Mouse (Mus musculus) intestine, embryonic 14.5 days (tissue): ENCODE results near the gene Glyctk. TPM values are rescaled to one million over a fixed set of nuclear protein-coding genes. Genes with fewer than 3 reads are reported as not detected.
"Not testable (repeated sequence)": the region's sequence is repeated elsewhere in the genome, so short reads cannot be mapped to it uniquely, and the experiment has no call there.

ENCODE experiments used
- ATAC-seq: fragments of 200-750 bp; cut with Nextera tagmentation; replicated peaks from 2 replicates; pipeline ENCODE4 v1.8.0; 2017; ENCODE audit warnings: low read depth, moderate number of reproducible peaks, moderate TSS enrichment, moderate library complexity; ENCODE audit not compliant: low FRiP score, low TSS enrichment
- DNase-seq: peaks from one replicate; pipeline ENCODE4 v3.0.0-alpha.2; 2018; ENCODE audit warnings: low spot score
- H3K27ac ChIP-seq: fragments of 300-500 bp; sonication (generic); 2 replicates; pipeline ENCODE4 v1.5.1; 2014; ENCODE audit warnings: low read depth, mild to moderate bottlenecking, control low read depth
- H3K27me3 ChIP-seq: fragments of 300-500 bp; sonication (generic); replicated peaks from 2 replicates; pipeline ENCODE4 v1.6.1; 2014; ENCODE audit warnings: low read length, control low read depth; ENCODE audit not compliant: control insufficient read depth, insufficient read depth
- H3K36me3 ChIP-seq: fragments of 300-500 bp; sonication (generic); 2 replicates; pipeline ENCODE4 v1.6.1; 2014; ENCODE audit warnings: low read length, control low read depth; ENCODE audit not compliant: control insufficient read depth, insufficient read depth
- H3K4me1 ChIP-seq: fragments of 300-500 bp; sonication (generic); replicated peaks from 2 replicates; pipeline ENCODE4 v1.6.1; 2014; ENCODE audit warnings: low read length, control low read depth, mixed read lengths; ENCODE audit not compliant: control insufficient read depth, insufficient read depth
- H3K4me2 ChIP-seq: fragments of 300-500 bp; sonication (generic); 2 replicates; pipeline ENCODE4 v1.6.1; 2014; ENCODE audit warnings: low read length
- H3K4me3 ChIP-seq: fragments of 300-500 bp; sonication (generic); 2 replicates; pipeline ENCODE4 v1.5.1; 2014; ENCODE audit warnings: low read depth, low read length, control low read depth, mixed read lengths
- H3K9ac ChIP-seq: fragments of 300-500 bp; sonication (generic); 2 replicates; pipeline ENCODE4 v1.6.1; 2014; ENCODE audit warnings: mild to moderate bottlenecking, low read length
- H3K9me3 ChIP-seq: fragments of 300-500 bp; sonication (generic); 2 replicates; pipeline ENCODE4 v1.6.1; 2016; ENCODE audit warnings: low read length, control low read depth; ENCODE audit not compliant: control insufficient read depth
- WGBS: fragments of 180-500 bp; shearing (Covaris S2); extraction: QIAGEN DNeasy Blood & Tissue Kit; methylation state at CpG from one replicate; pipeline ENCODE4 v1.1.7; 2014; 5-methylcytosine and 5-hydroxymethylcytosine counted together
- polyA plus RNA-seq: library from polyadenylated mRNA; unstranded; fragments of >200 nt; fragmentation: Nextera tagmentation; extraction: Ambion mirVana; gene quantifications from 2 replicates; pipeline ENCODE4 v1.2.1, GENCODE M21; 2014

Gene Glyctk
- polyA plus RNA-seq, 1 experiment from 2014 or later = 1.7 TPM

- peak; percentile 51 for ATAC-seq
- whole genome bisulfite sequencing = under 1% methylated on average over 30 of the region's 30 CpGs
Measured at GRCm38 (mm10) chr9:106171346-106172158, 13.6 kb upstream of the Glyctk start.

GRCm38 (mm10) chr9:106170556-106171345, 12.8 kb upstream of the Glyctk start, which contains the start of gene Wdr82:
Gene Wdr82 (plus strand): TSS chr9:106170928.
- peak; percentile 96 for DNase-seq
- peak within 1 kb of the TSS; percentile 73 for H3K4me2 ChIP-seq
- peak; percentile 93 for ATAC-seq
- peak within 1 kb of the TSS; percentile 82 for H3K4me3 ChIP-seq
- no peaks in the 10 kb centered on the region for H3K27me3 ChIP-seq
- peak within 1 kb of the TSS; percentile 76 for H3K9ac ChIP-seq
- peak within 1 kb of the TSS; percentile 91 for H3K27ac ChIP-seq
- H3K4me1 ChIP-seq = peaks cover 30% of the 10 kb centered on the region
- WGBS = under 1% methylated on average over 73 of the region's 81 CpGs
- no peaks in the 10 kb centered on the region for H3K9me3 ChIP-seq
- H3K36me3 ChIP-seq = no peaks in the 10 kb centered on the region

More at GRCm38 (mm10) chr9:106171346-106172158, 13.6 kb upstream of the Glyctk start:
- Histone ChIP-seq H3K4me2 (peak overlapping the region; percentile 59), H3K27me3 (no peaks in the 10 kb centered on the region), H3K9me3 (no peaks in the 10 kb centered on the region), H3K4me3 (peak overlapping the region; percentile 82), H3K27ac (peak overlapping the region; percentile 91), H3K36me3 (peaks cover 5% of the 10 kb centered on the region), H3K9ac (peak overlapping the region; percentile 76), H3K4me1 (peaks cover 32% of the 10 kb centered on the region)
- DNase-seq = peak; percentile 83

GRCm38 (mm10) chr9:106169917-106170316, 12.0 kb upstream of the Glyctk start:
- Histone ChIP-seq H3K4me1 (peaks cover 21% of the 10 kb centered on the region), H3K4me3 (peak overlapping the region; percentile 82; the same call in 1 of the 2 replicates), H3K9ac (no peak overlapping the region), H3K9me3 (no peaks in the 10 kb centered on the region), H3K4me2 (peak overlapping the region; percentile 73), H3K36me3 (no peaks in the 10 kb centered on the region), H3K27ac (no peak overlapping the region), H3K27me3 (no peaks in the 10 kb centered on the region)
- 32% methylated on average over 6 of the region's 6 CpGs for WGBS
- DNase-seq = no peak
- no peak for ATAC-seq

GRCm38 (mm10) chr9:106169006-106169405, 11.1 kb upstream of the Glyctk start:
- not testable (repeated sequence) for H3K36me3 ChIP-seq, ATAC-seq, H3K4me2 ChIP-seq, H3K27me3 ChIP-seq, H3K27ac ChIP-seq, H3K4me3 ChIP-seq, H3K9me3 ChIP-seq, H3K9ac ChIP-seq, DNase-seq
- WGBS = 88% methylated on average over 1 of the region's 1 CpGs
- H3K4me1 ChIP-seq = peaks cover 13% of the 10 kb centered on the region

- Histone ChIP-seq H3K4me1 (0 out of 2 replicates have a peak, but pooled peaks cover under 1% of the 10 kb centered on the region), H3K4me2 (no peak overlapping the region), H3K9ac (no peak overlapping the region), H3K4me3 (no peak overlapping the region), H3K27me3 (no peaks in the 10 kb centered on the region), H3K36me3 (no peaks in the 10 kb centered on the region), H3K27ac (no peak overlapping the region), H3K9me3 (no peaks in the 10 kb centered on the region)
- ATAC-seq (no peak), DNase-seq (no peak)
- 50% methylated on average over 1 of the region's 1 CpGs for WGBS
Measured at GRCm38 (mm10) chr9:106167703-106168102, 9.8 kb upstream of the Glyctk start.

GRCm38 (mm10) chr9:106167241-106167640, 9.3 kb upstream of the Glyctk start:
- DNase-seq (no peak), ATAC-seq (no peak)
- Histone ChIP-seq H3K36me3 (no peaks in the 10 kb centered on the region), H3K4me2 (no peak overlapping the region), H3K4me1 (no peaks in the 10 kb centered on the region), H3K9me3 (no peaks in the 10 kb centered on the region), H3K27ac (no peak overlapping the region), H3K27me3 (no peaks in the 10 kb centered on the region), H3K4me3 (no peak overlapping the region), H3K9ac (no peak overlapping the region)
- WGBS = 77% methylated on average over 3 of the region's 3 CpGs

- Histone ChIP-seq H3K4me1 (no peaks in the 10 kb centered on the region), H3K27ac (no peak overlapping the region), H3K4me3 (no peak overlapping the region), H3K36me3 (no peaks in the 10 kb centered on the region), H3K9ac (no peak overlapping the region), H3K4me2 (no peak overlapping the region), H3K27me3 (no peaks in the 10 kb centered on the region), H3K9me3 (no peaks in the 10 kb centered on the region)
- ATAC-seq (no peak), DNase-seq (no peak)
- 77% methylated on average over 2 of the region's 2 CpGs for WGBS
Measured at GRCm38 (mm10) chr9:106166709-106167108, 8.8 kb upstream of the Glyctk start.

- ATAC-seq (no peak), DNase-seq (no peak)
- peak overlapping the region; percentile 73 for H3K4me2 ChIP-seq
- peak overlapping the region; percentile 71 for H3K9ac ChIP-seq
- 46% methylated on average over 5 of the region's 5 CpGs for WGBS
- H3K27me3 ChIP-seq = no peaks in the 10 kb centered on the region
- H3K4me1 ChIP-seq = no peaks in the 10 kb centered on the region; the same call in 1 of the 2 replicates
- H3K27ac ChIP-seq = peak overlapping the region; percentile 96
- no peaks in the 10 kb centered on the region for H3K9me3 ChIP-seq
- H3K4me3 ChIP-seq = peak overlapping the region; percentile 55
- H3K36me3 ChIP-seq = no peaks in the 10 kb centered on the region
Measured at GRCm38 (mm10) chr9:106160426-106160825, 2.5 kb upstream of the Glyctk start.
